Mouse (Mus musculus) liver, embryonic 11.5 days (tissue): ENCODE measurements at regions not wholly inside any gene's neighbourhood (a gene's known extent, or its start where the extent isn't known, plus 50 kb on each side); places are given as distances from the start of the nearest gene placed in this dataset.
A peak's percentile ranks its signal among the peaks of the same experiment; 100 is the strongest.

Experiments used
- ATAC-seq: fragments of 200-750 bp; cut with Nextera tagmentation; replicated peaks from 2 replicates; pipeline ENCODE4 v1.8.0; 2017; ENCODE audit warnings: moderate number of reproducible peaks, mild to moderate bottlenecking, moderate TSS enrichment, moderate library complexity; ENCODE audit not compliant: low FRiP score
- DNase-seq: peaks from one replicate; pipeline ENCODE4 v3.0.0-alpha.2; 2017; ENCODE audit warnings: low spot score
- H3K27ac ChIP-seq: fragments of 300-500 bp; sonication (generic); 2 replicates; pipeline ENCODE4 v1.5.1; 2014; ENCODE audit warnings: mild to moderate bottlenecking, low read depth, low read length, control low read depth
- H3K27me3 ChIP-seq: fragments of 300-500 bp; sonication (generic); replicated peaks from 2 replicates; pipeline ENCODE4 v1.6.1; 2014; ENCODE audit warnings: low read length, mixed read lengths; ENCODE audit not compliant: control insufficient read depth, insufficient read depth
- H3K36me3 ChIP-seq: fragments of 300-500 bp; sonication (generic); 2 replicates; pipeline ENCODE4 v1.6.1; 2014; ENCODE audit warnings: mild to moderate bottlenecking, low read length, moderate library complexity, mixed read lengths; ENCODE audit not compliant: control insufficient read depth, insufficient read depth
- H3K4me1 ChIP-seq: fragments of 300-500 bp; sonication (generic); replicated peaks from 2 replicates; pipeline ENCODE4 v1.6.1; 2014; ENCODE audit warnings: low read length, mixed read lengths; ENCODE audit not compliant: control insufficient read depth, insufficient read depth
- H3K4me2 ChIP-seq: fragments of 300-500 bp; sonication (generic); 2 replicates; pipeline ENCODE4 v1.6.1; 2014; ENCODE audit warnings: mild to moderate bottlenecking, control low read depth, moderate library complexity
- H3K4me3 ChIP-seq: fragments of 300-500 bp; sonication (generic); 2 replicates; pipeline ENCODE4 v1.5.1; 2014; ENCODE audit warnings: low read depth, low read length, control low read depth
- H3K9ac ChIP-seq: fragments of 300-500 bp; sonication (generic); 2 replicates; pipeline ENCODE4 v1.6.1; 2014; ENCODE audit warnings: low read depth, low read length, control low read depth
- H3K9me3 ChIP-seq: fragments of 300-500 bp; sonication (generic); 2 replicates; pipeline ENCODE4 v1.6.1; 2016; ENCODE audit warnings: low read length, inconsistent platforms, mixed read lengths; ENCODE audit not compliant: control insufficient read depth
- WGBS: fragments of 180-500 bp; shearing (Covaris S2); extraction: QIAGEN DNeasy Blood & Tissue Kit; methylation state at CpG from one replicate; pipeline ENCODE4 v1.1.7; 2014; 5-methylcytosine and 5-hydroxymethylcytosine counted together

DNA sequence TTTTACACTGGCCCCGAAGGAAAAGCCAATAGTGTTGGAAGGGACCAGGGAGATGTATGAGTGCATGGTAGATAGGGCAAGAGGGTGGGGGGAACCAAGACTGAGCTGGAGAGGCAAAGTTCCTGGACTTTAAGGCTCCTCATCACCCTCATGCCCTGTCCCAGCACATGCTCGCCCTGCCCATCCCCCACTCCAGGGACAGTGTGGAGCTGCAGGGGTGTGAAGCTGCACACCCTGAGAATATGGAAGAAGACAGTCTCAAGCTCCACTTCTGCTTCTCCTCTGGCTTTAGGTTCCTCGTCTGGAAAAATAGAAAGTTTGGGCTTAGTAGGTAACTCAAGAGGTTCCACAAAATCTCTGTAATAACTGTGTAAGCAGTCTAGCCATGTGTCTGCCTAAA lies 215.8 kb downstream of the Ly86 start:
- DNase-seq (no peak), ATAC-seq (no peak)
- Histone ChIP-seq H3K4me2 (no peak overlapping the region), H3K36me3 (no peaks in the 10 kb centered on the region), H3K27ac (no peak overlapping the region), H3K9ac (no peak overlapping the region), H3K4me1 (peaks cover 23% of the 10 kb centered on the region), H3K4me3 (no peak overlapping the region), H3K27me3 (no peaks in the 10 kb centered on the region), H3K9me3 (no peaks in the 10 kb centered on the region)
- 26% methylated on average over 3 of the region's 3 CpGs for WGBS

DNA sequence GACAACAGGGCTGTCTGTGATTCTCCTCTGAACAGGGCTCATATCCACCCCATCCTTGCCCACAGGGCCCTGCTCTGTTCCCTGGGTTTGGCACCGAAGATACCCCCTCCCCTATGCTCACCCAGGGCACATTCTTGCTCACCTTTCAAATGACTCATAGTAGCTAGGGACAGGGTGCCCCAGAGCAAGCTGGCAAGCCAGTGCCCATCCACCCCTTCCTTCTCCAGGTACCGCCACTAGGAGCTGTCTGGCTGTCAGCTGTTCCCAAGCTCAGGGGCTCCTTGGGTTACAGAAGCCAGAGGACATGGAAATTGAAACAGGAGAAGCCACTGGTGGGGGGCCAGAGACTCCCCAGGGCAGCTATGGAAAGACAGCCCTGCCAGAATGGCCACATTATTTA lies 216.4 kb downstream of the Ly86 start:
- no peak overlapping the region for H3K9ac ChIP-seq
- no peak for DNase-seq
- no peak overlapping the region for H3K4me3 ChIP-seq
- no peak for ATAC-seq
- no peak overlapping the region for H3K27ac ChIP-seq
- H3K36me3 ChIP-seq = no peaks in the 10 kb centered on the region
- no peaks in the 10 kb centered on the region for H3K9me3 ChIP-seq
- H3K27me3 ChIP-seq = no peaks in the 10 kb centered on the region
- 57% methylated on average over 2 of the region's 2 CpGs for WGBS
- H3K4me2 ChIP-seq = no peak overlapping the region
- peaks cover 23% of the 10 kb centered on the region for H3K4me1 ChIP-seq

DNA sequence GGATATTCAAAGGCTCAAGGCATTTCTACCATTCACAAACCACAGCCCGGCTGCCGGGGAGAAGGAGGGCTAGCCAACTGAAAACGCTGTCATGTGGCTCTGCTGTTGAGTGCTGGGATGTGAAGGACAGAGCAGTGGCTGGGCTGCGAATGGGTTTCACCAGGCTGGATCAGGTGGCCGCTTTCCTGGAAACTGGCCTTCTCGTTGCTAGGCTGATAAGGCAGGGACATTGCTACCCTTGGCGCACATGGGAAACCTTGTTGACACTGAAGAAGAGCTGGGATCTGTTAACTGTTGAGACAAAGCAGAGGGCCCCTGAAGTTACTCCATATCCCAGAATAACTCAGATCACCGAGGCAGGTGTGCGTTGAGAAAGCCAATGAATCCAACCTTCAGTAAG lies 216.1 kb upstream of the Rreb1 start:
- no peaks in the 10 kb centered on the region for H3K9me3 ChIP-seq
- no peaks in the 10 kb centered on the region for H3K36me3 ChIP-seq
- peaks cover 23% of the 10 kb centered on the region for H3K4me1 ChIP-seq
- 42% methylated on average over 9 of the region's 9 CpGs for WGBS
- ATAC-seq (no peak), DNase-seq (no peak)
- no peaks in the 10 kb centered on the region for H3K27me3 ChIP-seq
- no peak overlapping the region for H3K9ac ChIP-seq
- H3K4me3 ChIP-seq = no peak overlapping the region
- no peak overlapping the region for H3K27ac ChIP-seq
- H3K4me2 ChIP-seq = no peak overlapping the region

DNA sequence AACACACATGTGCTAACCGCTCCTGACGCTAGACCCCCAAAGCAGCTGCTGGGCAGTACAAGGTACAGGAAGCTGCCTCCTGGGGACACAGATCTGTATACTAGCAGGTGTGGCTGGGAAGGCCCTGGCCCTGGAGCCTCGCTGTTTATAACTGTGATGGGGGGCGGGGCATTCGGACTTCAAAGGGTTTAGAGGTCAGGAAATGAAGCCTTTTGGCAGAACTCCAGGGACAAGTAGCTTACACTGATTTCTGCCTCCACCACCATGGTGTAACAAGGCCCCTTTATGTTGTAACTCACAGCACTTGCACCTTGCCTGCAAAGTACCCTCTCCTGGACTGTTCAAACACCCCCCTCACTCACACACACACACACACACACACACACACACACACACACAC lies 215.5 kb upstream of the Rreb1 start:
- H3K27ac ChIP-seq = no peak overlapping the region
- H3K4me2 ChIP-seq = no peak overlapping the region
- no peak overlapping the region for H3K9ac ChIP-seq
- peaks cover 23% of the 10 kb centered on the region for H3K4me1 ChIP-seq
- peak; percentile 42 for DNase-seq
- H3K4me3 ChIP-seq = no peak overlapping the region
- 26% methylated on average over 5 of the region's 5 CpGs for WGBS
- H3K9me3 ChIP-seq = no peaks in the 10 kb centered on the region
- peak; percentile 53; the same call in 1 of the 2 replicates for ATAC-seq
- H3K27me3 ChIP-seq = no peaks in the 10 kb centered on the region
- H3K36me3 ChIP-seq = no peaks in the 10 kb centered on the region

DNA sequence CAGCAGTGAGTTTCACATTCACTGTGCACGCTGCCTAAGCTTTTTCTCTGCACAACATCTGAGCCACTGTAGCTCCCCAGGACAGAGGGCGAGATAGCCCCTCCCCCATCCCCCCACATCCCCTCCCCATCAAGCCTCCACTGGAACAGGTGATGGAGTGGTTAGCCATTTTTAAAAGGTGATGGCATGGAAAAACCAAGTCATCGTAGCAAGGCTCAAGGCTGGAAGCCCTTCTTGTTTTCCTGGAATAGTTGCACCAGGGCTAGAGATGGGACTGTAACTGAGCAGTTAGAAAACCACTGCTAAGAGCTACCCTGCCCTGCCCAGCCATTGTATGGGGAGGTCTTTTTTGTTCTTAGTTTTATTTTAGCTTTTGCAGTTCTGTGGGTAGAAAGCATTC lies 209.1 kb upstream of the Rreb1 start:
- H3K9ac ChIP-seq = no peak overlapping the region
- no peak for ATAC-seq
- H3K9me3 ChIP-seq = no peaks in the 10 kb centered on the region
- no peaks in the 10 kb centered on the region for H3K27me3 ChIP-seq
- no peaks in the 10 kb centered on the region for H3K4me1 ChIP-seq
- H3K4me3 ChIP-seq = no peak overlapping the region
- H3K36me3 ChIP-seq = no peaks in the 10 kb centered on the region
- WGBS = 71% methylated on average over 3 of the region's 3 CpGs
- H3K4me2 ChIP-seq = no peak overlapping the region
- H3K27ac ChIP-seq = no peak overlapping the region
- DNase-seq = no peak

DNA sequence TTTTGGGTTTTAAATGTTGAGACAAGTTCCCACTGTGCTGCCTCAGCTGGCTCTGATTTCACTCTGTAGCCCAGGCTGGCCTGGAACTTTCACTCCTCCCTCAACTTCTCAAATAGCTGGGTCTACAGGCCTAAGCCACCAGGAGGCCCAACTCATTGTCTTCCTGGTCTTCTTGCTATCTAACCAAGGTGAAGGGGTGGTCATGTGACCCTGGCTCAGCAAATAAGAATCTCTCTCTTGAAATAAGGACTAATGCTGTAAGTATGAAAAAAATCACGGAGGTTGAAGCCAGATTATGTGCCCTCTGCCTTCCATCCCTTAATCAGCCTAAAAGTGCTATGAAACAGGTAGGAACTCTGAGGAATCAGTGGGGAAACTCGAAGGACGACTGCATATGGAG lies 208.7 kb upstream of the Rreb1 start:
- no peak overlapping the region for H3K27ac ChIP-seq
- ATAC-seq = no peak
- H3K36me3 ChIP-seq = no peaks in the 10 kb centered on the region
- no peaks in the 10 kb centered on the region for H3K27me3 ChIP-seq
- no peaks in the 10 kb centered on the region for H3K9me3 ChIP-seq
- no peaks in the 10 kb centered on the region for H3K4me1 ChIP-seq
- H3K4me3 ChIP-seq = no peak overlapping the region
- WGBS = 82% methylated on average over 3 of the region's 3 CpGs
- H3K9ac ChIP-seq = no peak overlapping the region
- DNase-seq = no peak
- H3K4me2 ChIP-seq = no peak overlapping the region

DNA sequence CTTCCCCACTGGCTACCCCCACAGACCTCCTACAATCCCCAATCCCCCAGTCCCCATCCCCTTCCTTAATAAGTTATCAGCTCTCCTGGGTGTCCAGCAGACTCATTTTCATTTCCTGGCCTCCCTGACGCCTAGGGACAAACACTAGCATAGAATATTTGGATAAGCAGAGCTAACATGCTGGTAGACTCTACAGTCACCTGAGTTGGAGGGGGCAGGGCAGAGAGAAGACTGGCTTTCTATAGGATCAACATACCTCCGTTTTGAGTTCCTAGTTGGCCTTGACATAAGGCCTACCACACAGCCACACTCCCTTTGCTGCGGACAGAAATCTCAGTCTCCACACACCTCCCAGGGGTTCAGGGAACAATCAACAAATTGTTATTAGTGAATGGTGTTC lies 205.2 kb upstream of the Rreb1 start:
- H3K4me2 ChIP-seq = no peak overlapping the region
- no peaks in the 10 kb centered on the region for H3K9me3 ChIP-seq
- no peaks in the 10 kb centered on the region for H3K27me3 ChIP-seq
- no peak for ATAC-seq
- H3K9ac ChIP-seq = no peak overlapping the region
- no peak overlapping the region for H3K4me3 ChIP-seq
- H3K27ac ChIP-seq = no peak overlapping the region
- 61% methylated on average over 3 of the region's 3 CpGs for WGBS
- H3K4me1 ChIP-seq = no peaks in the 10 kb centered on the region
- DNase-seq = no peak
- H3K36me3 ChIP-seq = no peaks in the 10 kb centered on the region

DNA sequence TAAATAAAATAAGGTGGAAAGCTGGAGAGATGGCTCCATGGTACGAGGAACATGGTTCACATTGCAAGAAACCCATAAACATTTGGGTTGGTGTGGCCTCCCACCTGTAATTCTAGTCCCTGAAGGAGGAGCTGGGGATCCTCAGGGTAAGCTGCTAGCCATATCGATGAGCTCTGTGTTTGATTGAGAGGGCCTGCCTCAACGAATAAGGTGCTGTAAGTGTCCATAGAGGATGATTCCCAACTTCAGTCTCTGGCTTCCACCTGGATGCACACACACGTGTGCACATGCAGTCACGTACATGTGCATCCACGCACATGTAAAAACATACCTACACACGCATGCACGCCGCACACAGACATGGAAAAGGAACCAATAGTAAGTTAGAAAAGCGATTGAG lies 199.0 kb upstream of the Rreb1 start:
- no peak overlapping the region for H3K4me3 ChIP-seq
- H3K4me2 ChIP-seq = no peak overlapping the region
- H3K27ac ChIP-seq = no peak overlapping the region
- no peaks in the 10 kb centered on the region for H3K36me3 ChIP-seq
- no peaks in the 10 kb centered on the region for H3K9me3 ChIP-seq
- no peaks in the 10 kb centered on the region for H3K4me1 ChIP-seq
- H3K27me3 ChIP-seq = no peaks in the 10 kb centered on the region
- 86% methylated on average over 10 of the region's 10 CpGs for WGBS
- no peak for DNase-seq
- no peak for ATAC-seq
- H3K9ac ChIP-seq = no peak overlapping the region

DNA sequence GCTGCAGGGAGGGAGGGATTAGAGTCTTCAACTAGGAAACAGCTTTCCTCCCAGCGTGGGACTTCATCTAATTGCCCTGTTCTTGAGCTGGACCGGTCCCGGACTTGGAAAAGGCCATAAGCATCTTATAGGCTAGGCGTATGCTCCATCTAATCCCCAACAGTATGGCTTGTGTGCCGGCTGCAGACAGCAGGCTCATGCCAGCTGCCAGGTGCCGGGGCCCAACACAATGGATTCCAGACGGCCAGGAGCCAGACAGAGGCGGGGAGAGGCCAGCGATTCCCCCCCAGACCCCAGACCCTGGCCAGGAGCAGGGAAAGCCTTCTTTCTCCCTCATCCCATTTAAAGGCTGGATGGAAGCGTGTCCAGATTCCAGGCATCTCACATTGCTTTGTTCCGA lies 198.4 kb upstream of the Rreb1 start:
- Histone ChIP-seq H3K4me1 (no peaks in the 10 kb centered on the region), H3K27me3 (no peaks in the 10 kb centered on the region), H3K4me3 (no peak overlapping the region), H3K4me2 (no peak overlapping the region), H3K36me3 (no peaks in the 10 kb centered on the region), H3K27ac (no peak overlapping the region), H3K9ac (no peak overlapping the region), H3K9me3 (no peaks in the 10 kb centered on the region)
- DNase-seq (no peak), ATAC-seq (no peak)
- WGBS = 72% methylated on average over 11 of the region's 11 CpGs
